ENCODE assay signal across 25 mouse cellular contexts in the genomic region with DNA sequence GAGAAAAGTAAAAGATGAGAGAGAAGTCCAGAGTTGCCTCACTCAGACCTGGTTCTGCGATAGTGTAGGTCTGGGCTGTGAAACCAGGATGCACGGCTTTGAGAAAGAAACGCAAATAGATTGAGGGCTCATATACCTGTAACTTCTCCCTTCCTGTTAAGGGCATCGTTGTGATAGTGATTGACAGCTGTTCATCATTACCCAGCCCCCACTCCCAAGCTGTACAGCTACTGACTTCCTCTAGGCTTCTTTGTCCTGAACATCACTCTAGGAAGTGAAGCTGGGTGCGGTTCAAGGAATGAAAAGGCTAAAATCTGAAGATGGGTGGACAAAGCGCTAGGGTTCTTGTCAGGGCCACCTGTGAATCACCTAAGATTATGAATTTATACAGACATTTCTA.
"Had no signal": no experiment of that assay in that cellular context is flagged by ENCODE, and none has a peak within 500 bp of the region (broad histone marks: within the 10 kb centered on the region; RNA-seq: fewer than 3 reads in every experiment).

No protein-coding gene starts in this region.

- H3K9ac ChIP-seq: heart, embryonic 12.5 days; hindbrain, embryonic 12.5 days; hindbrain, embryonic 14.5 days; limb, embryonic 13.5 days; limb, embryonic 15.5 days; liver, embryonic 12.5 days; liver, embryonic 14.5 days had no signal

- H3K4me1 ChIP-seq: heart, embryonic 10.5 days; heart, embryonic 12.5 days; hindbrain, embryonic 10.5 days; hindbrain, embryonic 12.5 days; limb, embryonic 15.5 days; liver, embryonic 12.5 days had no signal

- H3K27me3 ChIP-seq: heart, embryonic 12.5 days; hindbrain, embryonic 12.5 days; limb, embryonic 13.5 days; limb, embryonic 15.5 days; liver, embryonic 12.5 days had no signal

- H3K36me3 ChIP-seq: heart, embryonic 10.5 days; heart, embryonic 12.5 days; hindbrain, embryonic 10.5 days; hindbrain, embryonic 12.5 days; limb, embryonic 13.5 days; limb, embryonic 15.5 days; liver, embryonic 12.5 days had no signal

- H3K9me3 ChIP-seq: heart, embryonic 10.5 days; hindbrain, embryonic 12.5 days; limb, embryonic 13.5 days; limb, embryonic 15.5 days; liver, embryonic 12.5 days had no signal

- H3K4me2 ChIP-seq: heart, embryonic 12.5 days; hindbrain, embryonic 12.5 days; hindbrain, embryonic 14.5 days; limb, embryonic 13.5 days; limb, embryonic 15.5 days; liver, embryonic 12.5 days had no signal

- DNase-seq: gastrocnemius, adult 2 months; gastrocnemius, postnatal 10 days; heart, adult 18-20 months; heart, postnatal 10 days; heart, postnatal 4 days; kidney, adult 11 months; kidney, adult 8-10 months; kidney, postnatal 10 days; kidney, postnatal 25 days; kidney, postnatal 4 days; layer of hippocampus, adult 9-11 months; layer of hippocampus, postnatal 36 days; left cerebral cortex, postnatal 4 days had no signal

- H3K27ac ChIP-seq: gastrocnemius, adult 2 months; heart, embryonic 10.5 days; hindbrain, embryonic 10.5 days; hindbrain, embryonic 12.5 days; hindbrain, embryonic 14.5 days; layer of hippocampus, adult 2 months; limb, embryonic 13.5 days; limb, embryonic 15.5 days; liver, embryonic 12.5 days; liver, embryonic 14.5 days had no signal

- ATAC-seq: hindbrain, embryonic 16.5 days; intestine, embryonic 16.5 days; liver, embryonic 12.5 days had no signal

- H3K4me3 ChIP-seq: gastrocnemius, adult 2 months; heart, embryonic 10.5 days; heart, embryonic 12.5 days; hindbrain, embryonic 10.5 days; hindbrain, embryonic 12.5 days; layer of hippocampus, adult 2 months; limb, embryonic 13.5 days; limb, embryonic 15.5 days; liver, embryonic 12.5 days had no signal
